Mouse (Mus musculus) heart, adult 2 months (tissue): ENCODE data around the gene Kremen1.

Experiments used
- CTCF ChIP-seq: fragments of 200-600 bp; IDR thresholded peaks from 2 replicates; pipeline ENCODE4 v1.8.1; 2022; ENCODE audit warnings: antibody characterized with exemption, mild to moderate bottlenecking, moderate library complexity
- POLR2A ChIP-seq: fragments of 200-500 bp; IDR thresholded peaks from 2 replicates; pipeline ENCODE4 v1.6.1; 2011; ENCODE audit warnings: mild to moderate bottlenecking, low read depth, low read length, control low read depth; ENCODE audit not compliant: insufficient read depth

DNA sequence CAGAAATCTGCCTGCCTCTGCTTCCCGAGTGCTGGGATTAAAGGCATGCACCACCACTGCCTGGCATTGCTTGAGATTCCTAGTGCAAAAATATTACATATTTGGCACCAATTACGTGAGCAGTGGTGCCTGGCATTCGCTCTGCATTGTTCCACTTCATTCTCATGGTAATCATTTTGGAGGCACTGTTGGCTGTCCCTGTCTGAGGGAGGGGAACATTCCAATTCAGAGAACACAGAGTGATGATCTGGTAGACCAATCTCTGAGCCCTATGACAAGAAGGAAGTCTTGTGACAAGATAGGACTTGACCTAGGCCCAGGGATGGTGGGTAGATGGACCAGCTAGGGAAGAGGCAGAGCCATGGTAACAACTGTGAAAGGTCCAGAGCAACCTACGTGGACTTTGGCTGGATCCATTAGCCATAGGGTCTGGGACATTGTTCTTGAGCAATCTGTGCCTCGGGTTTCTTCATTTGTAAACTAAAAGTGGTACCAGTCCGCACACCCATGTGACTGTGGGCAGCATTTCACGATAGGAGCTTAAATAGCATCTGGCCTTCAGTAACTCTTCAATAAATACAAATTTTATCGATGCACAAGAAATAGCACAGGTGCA, 8.6 kb upstream of the Kremen1 start:
- no peak for TF ChIP-seq CTCF
- no peak for TF ChIP-seq POLR2A
